Mouse (Mus musculus) ES-Bruce4 (cell line): Measurements from ENCODE around the gene Efna1. TPM values are rescaled to one million over a fixed set of nuclear protein-coding genes. Genes with fewer than 3 reads are reported as not detected.

Source experiments
- H3K27ac ChIP-seq: 2 replicates; pipeline ENCODE4 v1.5.1; 2012; ENCODE audit warnings: low read length, inconsistent platforms; ENCODE audit not compliant: insufficient read depth
- H3K27me3 ChIP-seq: 2 replicates; pipeline ENCODE4 v1.6.1; 2012; ENCODE audit warnings: mild to moderate bottlenecking, low read length, inconsistent platforms; ENCODE audit not compliant: control insufficient read depth, poor library complexity, insufficient read depth, severe bottlenecking
- H3K36me3 ChIP-seq: 2 replicates; pipeline ENCODE4 v1.6.1; 2012; ENCODE audit warnings: inconsistent platforms, mild to moderate bottlenecking, low read length, moderate library complexity; ENCODE audit not compliant: control insufficient read depth, poor library complexity, insufficient read depth, severe bottlenecking
- H3K4me1 ChIP-seq: one replicate; pipeline ENCODE4 v1.8.1; 2011; ENCODE audit warnings: low read length; ENCODE audit not compliant: control insufficient read depth, insufficient read depth
- H3K4me3 ChIP-seq: 2 replicates; pipeline ENCODE4 v1.5.1; 2011; ENCODE audit warnings: low read depth, mild to moderate bottlenecking, low read length
- H3K9ac ChIP-seq: 2 replicates; pipeline ENCODE4 v1.6.1; 2012; ENCODE audit warnings: low read depth, mild to moderate bottlenecking, inconsistent platforms; ENCODE audit not compliant: poor library complexity, severe bottlenecking
- H3K9me3 ChIP-seq: replicated peaks from 2 replicates; pipeline ENCODE4 v1.6.1; 2012; ENCODE audit warnings: mild to moderate bottlenecking, low read length, inconsistent platforms; ENCODE audit not compliant: control insufficient read depth, poor library complexity, insufficient read depth, severe bottlenecking
- CTCF ChIP-seq: IDR thresholded peaks from one replicate; pipeline ENCODE4 v1.8.1; 2011; ENCODE audit warnings: low read depth, low read length
- EP300 ChIP-seq: IDR thresholded peaks from 2 replicates; pipeline ENCODE4 v1.6.1; 2011; ENCODE audit warnings: low read depth, low read length; ENCODE audit not compliant: insufficient read depth
- POLR2A ChIP-seq: IDR thresholded peaks from one replicate; pipeline ENCODE4 v1.8.1; 2011; ENCODE audit warnings: low read length; ENCODE audit not compliant: insufficient read depth
- polyA plus RNA-seq: library from polyadenylated mRNA; stranded (reverse); fragments of >200 nt; gene quantifications from 2 replicates; pipeline ENCODE4 v1.2.4, GENCODE M21; 2011; ENCODE audit warnings: low read depth; ENCODE audit not compliant: missing spikeins, insufficient read depth, insufficient read length

Gene Efna1
- polyA plus RNA-seq, 1 experiment, result 8.3 TPM

DNA sequence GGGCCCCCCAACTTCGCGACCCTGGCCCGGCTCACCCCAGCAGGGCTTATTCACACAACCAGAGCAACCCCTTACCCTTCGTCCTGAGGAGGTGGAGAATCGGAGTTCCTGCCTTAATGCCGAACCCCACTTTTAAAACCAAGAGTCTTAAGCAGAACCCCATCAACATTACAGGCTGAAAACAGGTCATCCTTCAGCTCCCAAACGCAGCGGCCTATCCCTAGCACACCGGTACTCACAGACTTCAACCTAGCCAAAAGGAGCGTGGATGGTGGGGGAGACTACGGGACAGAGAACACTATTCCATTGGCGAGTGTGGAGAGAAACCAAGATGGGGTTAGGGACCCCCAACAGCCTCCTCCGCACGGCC, 41.2 kb upstream of the Efna1 start:
- no peak overlapping the region for H3K27ac ChIP-seq
- H3K4me3 ChIP-seq, result peak overlapping the region; percentile 62
- no peaks in the 10 kb centered on the region for H3K36me3 ChIP-seq
- peak overlapping the region; percentile 30 for H3K9ac ChIP-seq
- H3K27me3 ChIP-seq, result peaks cover 17% of the 10 kb centered on the region
- no peak for TF ChIP-seq EP300
- TF ChIP-seq CTCF, result no peak
- TF ChIP-seq POLR2A, result no peak
- H3K4me1 ChIP-seq, result peaks cover 2% of the 10 kb centered on the region
- no peaks in the 10 kb centered on the region for H3K9me3 ChIP-seq

DNA sequence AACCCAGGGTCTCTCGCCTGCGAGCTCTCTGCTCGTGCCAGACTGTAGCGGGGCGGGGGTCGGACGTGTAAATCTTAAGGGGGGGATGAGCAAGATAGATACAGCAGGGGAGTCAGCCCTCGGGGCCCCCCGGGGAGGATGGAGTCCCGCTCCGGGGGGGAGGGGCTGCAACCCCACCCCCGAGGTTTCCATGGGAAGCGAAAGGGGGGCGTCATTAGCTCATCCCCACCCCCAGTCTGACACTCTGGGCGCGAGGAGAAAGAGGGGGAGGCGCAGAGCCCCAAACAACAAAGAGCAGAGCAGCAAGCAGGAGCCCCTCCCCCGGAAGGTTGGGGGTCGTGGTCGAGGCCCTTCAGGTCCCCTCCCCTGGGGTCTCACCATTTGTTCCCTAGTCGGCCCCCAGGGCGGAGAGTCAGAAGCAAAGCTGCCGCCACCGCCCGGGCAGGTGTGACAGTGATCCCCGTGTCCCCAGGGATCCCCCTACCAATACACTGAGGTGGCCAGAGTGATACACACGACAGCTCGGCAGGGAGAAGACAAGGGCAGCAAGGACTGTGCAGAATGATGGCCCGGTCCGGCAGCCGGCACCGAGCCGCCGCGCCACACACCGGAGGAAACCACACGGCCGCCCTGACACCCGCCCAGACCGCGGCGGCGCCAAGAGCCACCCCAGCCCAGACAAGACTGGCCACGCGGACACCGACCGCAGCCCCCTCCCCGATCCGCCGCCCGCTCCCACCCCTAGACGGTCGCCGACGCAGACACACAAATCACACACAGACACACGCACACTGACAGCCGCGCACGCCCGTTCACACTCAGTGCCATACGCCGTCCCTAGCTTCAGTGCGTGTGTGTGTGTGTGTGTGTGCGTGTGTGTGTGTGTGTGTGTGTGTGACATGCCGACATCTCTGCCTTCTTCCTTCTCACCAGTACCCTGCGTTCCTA, 40.5 kb upstream of the Efna1 start:
- Histone ChIP-seq H3K9ac (peak overlapping the region; percentile 30), H3K27me3 (peaks cover 17% of the 10 kb centered on the region), H3K4me1 (no peaks in the 10 kb centered on the region), H3K9me3 (no peaks in the 10 kb centered on the region), H3K27ac (no peak overlapping the region), H3K36me3 (no peaks in the 10 kb centered on the region), H3K4me3 (peak overlapping the region; percentile 62)
- TF ChIP-seq POLR2A, result no peak
- no peak for TF ChIP-seq EP300
- no peak for TF ChIP-seq CTCF

- Histone ChIP-seq H3K9ac (peak overlapping the region; percentile 30), H3K9me3 (no peaks in the 10 kb centered on the region), H3K27me3 (peaks cover 17% of the 10 kb centered on the region), H3K36me3 (no peaks in the 10 kb centered on the region), H3K4me3 (peak overlapping the region; percentile 62), H3K27ac (no peak overlapping the region), H3K4me1 (no peaks in the 10 kb centered on the region)
- TF ChIP-seq CTCF (no peak), POLR2A (no peak), EP300 (no peak)
Observed at GRCm38 (mm10) chr3:89320581-89321182, 39.7 kb upstream of the Efna1 start.

DNA sequence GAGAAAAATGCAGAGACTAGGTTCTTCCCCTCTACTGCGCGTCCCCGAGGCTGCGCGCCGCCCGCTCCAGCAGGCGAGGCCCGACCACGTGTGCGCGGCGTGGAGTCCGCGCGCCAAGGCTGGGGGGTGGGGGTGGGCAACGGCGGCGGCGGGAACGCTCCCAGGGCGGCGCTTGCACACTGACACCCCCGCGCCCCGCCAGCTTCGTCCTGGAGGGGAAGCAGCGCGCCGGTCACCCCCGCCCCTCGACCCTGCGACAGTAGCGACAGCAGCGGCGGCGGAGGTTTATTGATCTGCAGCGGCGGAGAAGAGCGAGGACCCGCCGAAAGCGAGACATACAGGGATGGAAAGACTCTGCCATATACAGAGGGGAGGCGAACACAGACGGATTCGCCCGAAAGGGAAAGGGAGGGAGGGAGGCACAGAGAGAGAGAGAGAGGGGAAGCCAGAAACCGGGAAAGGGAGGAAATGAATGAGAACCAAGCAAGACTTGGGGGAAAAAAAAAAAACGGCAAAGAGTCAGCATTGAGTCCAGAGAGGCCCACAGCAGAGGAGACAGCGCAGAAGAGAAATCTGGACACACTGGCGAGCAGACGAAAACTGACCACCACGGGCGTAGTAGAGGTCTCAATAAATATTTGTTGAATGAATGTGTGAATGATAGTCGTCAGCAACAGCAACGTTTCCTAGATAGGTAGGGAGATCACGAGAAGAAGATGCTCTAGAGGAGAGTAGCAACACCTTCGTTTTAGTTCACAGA, 38.8 kb upstream of the Efna1 start:
- no peak overlapping the region for H3K4me3 ChIP-seq
- peaks cover 17% of the 10 kb centered on the region for H3K27me3 ChIP-seq
- H3K9ac ChIP-seq, result no peak overlapping the region

GRCm38 (mm10) chr3:89318971-89319590, 38.1 kb upstream of the Efna1 start:
- no peaks in the 10 kb centered on the region for H3K9me3 ChIP-seq
- H3K27me3 ChIP-seq, result peaks cover 17% of the 10 kb centered on the region
- no peaks in the 10 kb centered on the region for H3K36me3 ChIP-seq
- no peak overlapping the region for H3K9ac ChIP-seq
- no peaks in the 10 kb centered on the region for H3K4me1 ChIP-seq
- H3K4me3 ChIP-seq, result no peak overlapping the region
- no peak overlapping the region for H3K27ac ChIP-seq
- TF ChIP-seq CTCF (no peak), EP300 (no peak), POLR2A (no peak)

More for the DNA sequence above, 38.8 kb upstream of the Efna1 start:
- H3K36me3 ChIP-seq, result no peaks in the 10 kb centered on the region
- no peaks in the 10 kb centered on the region for H3K4me1 ChIP-seq
- H3K9me3 ChIP-seq, result no peaks in the 10 kb centered on the region
- no peak overlapping the region for H3K27ac ChIP-seq
- TF ChIP-seq EP300, result no peak
